Mouse (Mus musculus): ENCODE measurements around the gene Tmbim7. TPM values are rescaled to one million over a fixed set of nuclear protein-coding genes. Genes with fewer than 3 reads are reported as not detected.

The Tmbim7 gene
- polyA plus RNA-seq (2012; ENCODE audit: low replicate concordance), result not detected in 2 replicates

GRCm38 (mm10) chr5:3650881-3651280 lies at the start of gene Tmbim7:
Gene Tmbim7 (plus strand): TSS chr5:3651181.

GRCm38 (mm10) chr5:3657085-3657484 lies 6.1 kb downstream of the Tmbim7 start, which contains the start of gene Gatad1:
Gene Gatad1 (minus strand): TSS chr5:3657185.

Other genes starting within 250 kb of the Tmbim7 start
- gene Fam133b, start 107.3 kb upstream of the Tmbim7 start, polyA plus RNA-seq (2012; ENCODE audit: low replicate concordance), result 5.1 and 13.2 TPM in 2 replicates
- 0.10 and 0.63 TPM in 2 replicates for gene 1700109H08Rik, start 79.6 kb upstream of the Tmbim7 start, polyA plus RNA-seq (2012; ENCODE audit: low replicate concordance)
- gene Pex1, start 55.1 kb upstream of the Tmbim7 start, polyA plus RNA-seq (2012; ENCODE audit: low replicate concordance), result 1.9 and 2.6 TPM in 2 replicates
- gene Rbm48, start 54.6 kb upstream of the Tmbim7 start, polyA plus RNA-seq (2012; ENCODE audit: low replicate concordance), result 1.9 and 3.7 TPM in 2 replicates
- gene Gatad1, start 6.0 kb downstream of the Tmbim7 start, polyA plus RNA-seq (2012; ENCODE audit: low replicate concordance), result 48.6 and 50.2 TPM in 2 replicates
- gene Ankib1, start 151.7 kb downstream of the Tmbim7 start, polyA plus RNA-seq (2012; ENCODE audit: low replicate concordance), result 4.8 and 19.7 TPM in 2 replicates
- gene Krit1, start 152.0 kb downstream of the Tmbim7 start, polyA plus RNA-seq (2012; ENCODE audit: low replicate concordance), result 2.3 and 6.3 TPM in 2 replicates
- 0.06 TPM in 1 of 2 replicates, not detected in the other for gene Lrrd1, start 194.0 kb downstream of the Tmbim7 start, polyA plus RNA-seq (2012; ENCODE audit: low replicate concordance)
- gene Mterf1a, start 242.8 kb downstream of the Tmbim7 start, polyA plus RNA-seq (2012; ENCODE audit: low replicate concordance), result 0.27 and 0.28 TPM in 2 replicates